Mouse (Mus musculus) gastrocnemius, postnatal 36 days (tissue): ENCODE measurements at regions not wholly inside any gene's neighbourhood (a gene's known extent, or its start where the extent isn't known, plus 50 kb on each side); places are given as distances from the start of the nearest gene placed in this dataset.

ENCODE experiments used
- DNase-seq, 2 experiments: peaks; one replicate each; pipeline ENCODE4 v3.0.0; 2022
- intact Hi-C: fragments of 180-260 bp; cut with DNase I; formaldehyde crosslinking; loops from one replicate; pipeline ENCODE4 v1.15.1; 2025

DNA sequence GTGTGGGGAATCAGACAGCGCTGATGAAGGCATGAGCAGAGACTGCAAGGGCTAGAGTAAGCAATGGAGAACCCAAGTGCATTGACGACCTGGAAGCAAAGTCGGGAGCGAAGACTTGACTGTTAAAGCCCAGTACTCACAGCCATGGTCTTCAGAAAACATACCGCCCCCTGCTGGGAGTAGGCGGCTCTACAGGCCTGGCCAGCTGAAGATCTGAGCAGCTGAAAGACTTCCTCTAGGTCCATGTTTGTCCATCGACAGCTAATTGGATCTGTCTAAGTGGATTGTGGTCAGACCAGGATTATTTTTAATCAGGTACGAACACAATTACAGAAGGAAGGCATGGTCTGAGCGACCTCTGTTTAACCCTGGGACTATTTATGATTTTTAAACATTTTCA is 230.0 kb downstream of the Slc30a10 start:
- intact Hi-C loops, result loop anchor here (5.0 to 10.0 kb wide), 4 partner anchors 137 to 1038 kb away; no protein-coding TSS in a partner anchor
- no peak for DNase-seq

DNA sequence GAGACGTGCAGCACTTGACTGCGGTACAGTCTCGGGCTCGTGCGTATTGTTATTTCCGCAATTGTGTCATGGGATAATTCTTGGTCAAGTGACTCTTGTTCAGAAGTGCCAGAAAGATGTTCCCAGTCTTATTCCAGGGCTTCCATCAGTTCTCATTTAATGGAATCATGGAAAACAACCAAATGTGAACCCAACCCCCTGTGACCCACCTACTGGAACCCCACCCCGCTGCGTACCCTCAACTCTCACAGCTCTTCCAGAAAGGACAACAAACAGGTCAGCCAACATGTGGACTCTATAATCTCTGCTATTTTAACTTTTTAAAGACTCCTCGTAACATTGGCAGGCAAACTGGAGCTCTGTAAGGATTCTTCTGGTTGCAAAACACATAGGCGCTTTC is 233.9 kb downstream of the Slc30a10 start:
- intact Hi-C loops, result loop anchor here (10.0 kb wide), 2 partner anchors 406 to 496 kb away; no protein-coding TSS in a partner anchor
- DNase-seq, result peak; percentile 33 to 35

DNA sequence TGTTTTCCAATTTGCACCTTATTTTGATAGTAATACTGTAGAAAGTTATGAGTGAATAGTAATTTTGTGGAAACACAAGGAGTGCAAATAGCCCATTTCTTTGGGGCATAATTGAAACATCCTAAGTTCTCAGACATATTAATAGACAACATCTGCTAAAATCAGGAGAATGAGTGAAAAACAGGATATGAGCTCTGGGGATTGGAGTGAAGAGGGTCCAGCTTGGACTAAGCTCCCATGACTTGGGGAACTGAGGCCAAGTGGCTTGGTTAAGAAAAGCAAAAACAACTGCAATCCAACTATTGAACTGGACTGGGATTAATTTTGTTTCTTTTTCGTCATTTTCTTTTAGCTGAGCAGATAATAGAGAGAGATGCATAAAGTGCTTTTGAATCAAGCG is 240.7 kb downstream of the Slc30a10 start:
- no peak for DNase-seq
- intact Hi-C loops, result no loop called here

DNA sequence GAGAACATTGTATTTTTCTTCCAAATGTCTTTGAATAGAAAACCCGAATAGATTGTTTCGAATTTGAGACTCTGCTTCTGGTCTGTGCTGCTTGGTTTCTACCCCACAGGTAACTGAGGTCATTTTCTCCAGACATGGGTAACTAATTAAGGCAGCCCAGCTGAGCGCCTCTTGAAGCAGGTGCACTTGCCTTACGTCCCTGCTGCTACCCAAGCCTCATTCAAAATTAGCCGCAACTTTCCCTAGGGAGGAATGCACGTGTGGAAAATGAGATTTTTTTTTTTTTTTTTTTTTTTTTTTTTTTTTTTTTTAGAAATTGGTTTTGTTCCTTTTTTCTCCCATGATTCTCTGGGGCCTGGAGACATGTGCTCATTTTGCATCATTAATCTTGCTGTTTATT is 245.1 kb downstream of the Slc30a10 start:
- no peak for DNase-seq
- intact Hi-C loops, result no loop called here

DNA sequence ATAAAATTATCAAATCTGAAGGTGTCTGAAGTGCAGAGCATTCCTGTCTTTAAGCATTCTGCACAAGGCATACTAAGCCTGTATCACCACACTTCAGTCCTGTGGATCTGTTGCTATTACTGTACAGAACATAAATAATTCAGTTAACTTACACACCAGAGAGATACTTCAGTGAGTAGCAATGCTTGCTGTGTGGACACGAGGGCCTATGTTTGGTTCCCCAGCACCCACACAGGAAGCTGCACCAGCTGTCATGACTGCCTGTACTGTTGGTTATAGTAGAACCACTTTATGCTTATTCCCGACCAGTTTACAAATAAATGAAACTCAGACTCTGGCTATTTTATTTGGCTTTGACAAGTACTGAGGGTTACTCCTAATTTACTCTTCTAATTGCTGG is 271.7 kb downstream of the Slc30a10 start:
- intact Hi-C loops, result no loop called here

DNA sequence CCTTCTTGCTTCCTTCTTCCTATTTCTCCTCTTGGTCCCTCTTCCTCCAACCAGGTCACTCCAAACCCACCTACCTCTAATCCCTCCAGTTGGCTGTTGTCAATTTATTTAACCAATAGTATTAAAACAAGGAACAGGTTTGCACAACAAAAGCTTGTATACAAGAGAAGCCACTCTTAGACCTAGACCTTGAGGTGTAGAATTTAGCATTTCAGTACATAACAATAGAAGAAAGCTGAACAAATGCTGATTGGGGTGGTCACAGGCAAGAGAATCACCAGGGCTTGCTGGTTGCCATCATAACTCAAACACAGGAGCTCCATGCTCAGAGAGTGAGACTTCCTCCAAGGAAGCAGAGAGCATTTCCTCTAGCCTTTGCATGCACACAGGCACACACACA is 272.2 kb downstream of the Slc30a10 start:
- intact Hi-C loops, result no loop called here
- no peak for DNase-seq

More for the DNA sequence above, 271.7 kb downstream of the Slc30a10 start:
- DNase-seq, result no peak

DNA sequence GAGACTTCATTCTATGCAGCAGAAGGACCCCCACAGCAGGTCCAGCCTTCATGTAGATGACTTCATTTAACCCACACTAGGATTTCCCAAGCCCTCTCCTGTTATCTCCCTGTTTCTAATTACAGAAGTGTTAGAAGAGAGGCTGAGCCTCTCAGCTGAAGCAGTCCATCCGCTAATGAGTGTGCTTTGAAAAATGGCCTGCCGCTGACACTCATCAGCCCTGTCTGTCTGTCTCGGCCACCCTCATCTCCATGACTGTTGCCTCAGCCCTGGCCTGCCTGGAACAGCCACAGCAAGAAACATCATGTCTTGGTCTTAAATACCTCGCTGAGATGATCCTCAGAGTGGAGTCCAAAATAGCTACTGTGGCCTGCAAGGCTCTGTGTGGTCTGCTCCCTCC is 273.1 kb downstream of the Slc30a10 start:
- no peak for DNase-seq
- intact Hi-C loops, result no loop called here

DNA sequence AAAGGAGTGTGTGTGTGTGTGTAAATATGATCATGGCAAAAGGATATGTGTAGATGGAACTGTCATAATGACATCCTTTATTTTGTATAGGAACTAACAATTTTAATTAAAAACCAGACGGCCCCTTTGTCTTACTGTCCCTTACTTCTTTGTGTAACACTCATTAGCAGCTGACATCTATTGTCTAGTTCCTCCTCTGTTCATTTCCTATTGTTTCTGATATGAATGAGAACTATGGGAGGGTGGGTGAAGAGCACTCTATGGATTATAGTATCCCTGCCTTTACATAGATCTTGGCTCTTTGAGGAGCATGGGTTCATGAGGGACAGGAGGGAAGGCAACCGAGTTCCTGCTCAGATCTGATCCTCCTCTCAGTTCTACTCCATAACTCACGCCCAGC is 273.8 kb downstream of the Slc30a10 start:
- intact Hi-C loops, result no loop called here
- no peak for DNase-seq

DNA sequence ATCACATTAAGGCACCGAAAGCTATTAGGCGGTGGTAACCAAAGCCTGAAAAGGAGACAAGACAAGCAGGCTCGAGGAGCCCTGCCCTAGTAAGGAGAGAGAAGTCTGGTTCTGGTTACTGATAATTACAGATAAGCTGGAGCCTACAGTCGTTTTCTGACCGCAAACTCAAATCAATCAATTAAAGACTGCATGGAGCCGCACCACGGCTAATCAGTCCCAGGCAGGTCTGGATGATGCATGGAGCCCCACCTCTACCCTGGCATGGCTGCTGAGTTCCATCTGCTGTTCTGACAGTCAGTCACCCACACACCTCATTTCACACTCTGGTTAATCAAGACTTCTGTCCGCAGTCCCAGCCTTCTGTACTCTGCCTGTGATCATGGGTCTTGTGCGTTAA is 276.4 kb downstream of the Slc30a10 start:
- no peak for DNase-seq
- intact Hi-C loops, result no loop called here

DNA sequence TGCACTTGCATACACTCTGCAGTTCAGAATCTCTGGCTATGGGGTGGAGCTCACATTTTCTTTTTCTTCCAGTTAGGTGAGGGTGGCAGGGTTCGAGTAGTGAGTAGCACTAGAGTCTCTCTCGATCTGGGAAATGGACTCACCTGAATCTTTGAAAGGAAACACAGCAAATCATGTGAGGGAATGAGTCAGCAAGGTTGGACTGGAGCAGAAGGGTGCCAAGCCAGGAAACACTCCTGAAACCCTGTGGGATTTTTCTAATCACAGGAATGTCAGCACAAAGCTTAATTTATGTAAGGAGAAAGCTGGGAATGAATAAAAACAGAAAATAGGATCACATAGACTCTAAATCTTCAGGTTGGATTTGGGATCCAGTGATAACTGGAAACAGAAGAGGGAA is 282.1 kb downstream of the Slc30a10 start:
- no peak for DNase-seq
- intact Hi-C loops, result no loop called here

DNA sequence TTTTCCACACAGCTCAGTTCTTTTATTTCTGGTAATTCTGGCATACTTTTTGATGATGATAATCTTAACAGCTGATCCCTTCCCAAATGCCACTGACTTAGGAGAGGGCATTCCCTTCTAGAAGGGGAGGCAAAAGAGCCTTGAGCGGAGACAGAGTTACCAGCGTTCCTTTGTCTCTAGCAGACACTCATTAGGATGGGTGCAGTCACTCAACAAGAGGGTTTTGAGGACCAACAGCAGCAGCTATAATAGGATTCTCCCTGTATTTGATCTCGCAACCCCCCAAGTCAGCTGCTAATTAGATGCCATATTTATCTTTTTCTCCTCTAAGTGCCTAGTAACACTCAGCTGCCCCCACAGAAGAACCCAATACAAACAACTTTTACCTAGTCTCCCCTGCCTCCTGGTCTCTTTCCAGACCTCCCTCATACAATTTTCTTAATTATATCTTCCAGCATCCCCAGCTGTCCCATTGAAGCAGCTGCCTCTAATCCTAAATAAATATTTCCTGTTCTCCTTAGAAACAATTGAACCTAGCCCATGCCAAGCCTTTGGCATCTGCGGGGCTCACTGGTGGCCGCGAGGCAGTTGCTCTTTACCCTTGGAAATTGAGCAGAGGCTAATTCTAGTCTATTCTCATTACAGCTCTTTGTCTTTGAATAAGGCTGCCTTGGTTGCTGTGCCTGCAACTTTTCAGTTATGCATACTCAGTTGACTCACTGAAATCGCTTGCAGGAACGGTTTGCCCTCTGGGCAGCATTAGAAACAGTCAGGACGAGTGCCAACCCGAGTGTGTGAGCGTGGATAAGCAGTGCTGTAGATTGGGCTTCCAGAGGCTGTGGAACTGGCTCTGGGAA is 286.6 kb downstream of the Slc30a10 start:
- DNase-seq, result no peak
- intact Hi-C loops, result no loop called here

DNA sequence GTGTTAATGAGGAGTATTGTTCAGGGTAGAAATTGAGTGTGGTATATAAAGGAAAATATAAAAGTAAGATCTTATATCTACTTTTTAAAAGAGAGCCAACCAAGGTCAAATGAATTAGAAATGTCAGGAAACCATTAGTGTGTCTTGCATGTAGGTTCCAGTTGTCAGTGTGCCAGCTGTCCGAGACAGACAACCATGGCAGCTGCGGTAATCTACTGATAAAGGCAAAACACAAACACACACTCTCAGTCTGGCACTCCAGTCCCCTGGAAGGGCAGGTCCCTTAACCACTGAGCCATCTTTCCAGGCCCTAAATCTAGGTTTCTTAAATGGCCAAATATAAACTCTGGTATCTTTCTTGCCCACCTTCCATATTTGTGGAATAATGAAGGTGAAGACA is 294.6 kb downstream of the Slc30a10 start:
- intact Hi-C loops, result no loop called here
- no peak for DNase-seq

DNA sequence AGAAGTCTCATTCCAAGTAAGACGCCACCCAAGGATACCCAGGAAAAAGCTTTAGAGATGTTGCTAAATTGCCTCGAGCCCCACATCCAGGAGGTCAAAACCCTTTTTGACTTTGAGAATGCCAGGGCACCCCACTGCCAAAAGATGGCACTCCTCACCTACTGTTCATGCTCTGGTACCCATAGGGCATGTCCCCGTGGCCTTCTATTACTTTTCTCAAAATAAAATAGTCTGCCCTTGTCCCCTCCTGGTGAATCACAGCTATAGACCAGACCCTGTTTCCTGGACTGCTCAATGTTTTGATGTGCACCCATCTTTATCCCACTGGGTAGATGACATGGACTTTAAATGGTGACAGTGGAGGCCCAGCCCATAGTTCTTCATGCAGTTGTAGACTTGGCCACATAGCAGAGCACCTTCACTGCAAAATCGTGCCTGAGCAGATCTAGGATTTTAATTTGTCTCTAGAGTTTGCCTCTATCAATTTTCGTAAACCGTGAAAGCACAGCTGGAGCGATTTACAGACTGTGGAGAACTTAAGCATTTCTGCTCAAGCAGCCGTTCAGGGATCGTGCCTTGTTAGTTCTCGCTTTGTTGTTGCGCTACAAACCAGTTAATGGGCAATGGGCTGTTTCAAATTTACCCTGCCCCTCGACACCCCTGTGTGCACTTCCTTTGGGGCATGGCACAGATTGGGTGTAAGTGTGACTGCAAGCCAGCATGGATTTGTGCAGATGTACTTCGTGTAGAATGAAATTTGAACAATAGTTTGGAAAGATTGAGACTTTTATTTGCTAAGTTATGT is 300.0 kb downstream of the Slc30a10 start:
- DNase-seq, result no peak
- intact Hi-C loops, result loop anchor here (5.0 kb wide), 1 partner anchor 963 kb away; no protein-coding TSS in a partner anchor

DNA sequence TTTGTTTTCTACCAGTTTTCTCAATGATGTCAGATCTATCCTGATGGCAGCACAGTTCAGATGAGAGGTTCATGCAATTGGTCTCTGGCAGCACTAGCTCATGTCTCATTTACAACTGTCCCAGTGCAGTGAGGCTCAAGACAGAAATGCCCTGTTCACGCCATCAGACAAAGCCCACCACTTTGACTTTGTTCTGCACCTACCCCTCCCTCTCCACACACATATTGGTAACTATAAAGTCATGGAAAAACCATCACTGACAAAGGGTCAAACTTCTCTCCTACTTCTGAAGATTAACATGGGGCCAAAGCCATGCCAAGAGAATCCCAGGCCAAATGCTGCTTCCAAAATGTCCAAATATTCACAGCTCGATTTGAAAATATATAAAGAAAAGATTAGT is 302.7 kb downstream of the Slc30a10 start:
- intact Hi-C loops, result loop anchor here (5.0 kb wide), 1 partner anchor 960 kb away; no protein-coding TSS in a partner anchor
- DNase-seq, result no peak

DNA sequence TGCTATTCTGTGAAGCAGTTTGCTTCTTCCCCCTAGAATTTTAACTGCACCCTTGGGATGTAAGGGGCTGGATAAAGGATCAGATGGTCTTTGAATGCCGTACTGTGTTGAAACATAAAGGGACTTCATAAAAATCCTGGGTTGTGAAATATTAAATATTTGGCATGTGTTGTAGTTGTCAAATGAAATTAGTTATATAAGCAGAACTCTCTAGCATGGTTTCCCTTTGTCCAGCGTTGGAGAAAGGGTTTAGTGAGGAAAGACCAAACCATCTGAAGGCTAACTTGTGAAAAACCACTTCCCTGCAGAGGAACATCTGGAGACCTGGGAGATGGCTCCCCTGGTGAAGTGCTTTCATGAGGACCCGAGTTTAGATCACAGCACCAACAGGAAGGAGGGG is 319.6 kb downstream of the Slc30a10 start:
- no peak for DNase-seq
- intact Hi-C loops, result no loop called here

DNA sequence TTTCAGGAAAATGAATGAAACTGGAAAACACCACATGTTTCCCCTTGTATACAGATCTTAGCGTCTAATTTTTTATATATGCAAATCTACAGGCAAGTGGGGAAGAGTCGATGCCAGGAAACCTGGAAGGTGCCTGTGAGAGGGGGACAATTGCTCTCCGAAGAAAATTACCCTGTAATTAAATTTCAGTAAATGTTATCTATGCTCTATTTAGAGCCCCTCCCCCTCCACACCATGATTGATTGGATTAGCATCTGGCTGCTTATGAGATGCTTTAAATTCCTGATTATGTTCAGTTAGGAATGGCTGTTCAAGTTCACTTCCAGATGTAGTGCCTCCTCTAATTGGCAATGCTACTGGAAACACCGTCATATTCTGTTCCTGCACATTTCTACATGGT is 325.0 kb downstream of the Slc30a10 start:
- intact Hi-C loops, result no loop called here
- DNase-seq, result no peak

DNA sequence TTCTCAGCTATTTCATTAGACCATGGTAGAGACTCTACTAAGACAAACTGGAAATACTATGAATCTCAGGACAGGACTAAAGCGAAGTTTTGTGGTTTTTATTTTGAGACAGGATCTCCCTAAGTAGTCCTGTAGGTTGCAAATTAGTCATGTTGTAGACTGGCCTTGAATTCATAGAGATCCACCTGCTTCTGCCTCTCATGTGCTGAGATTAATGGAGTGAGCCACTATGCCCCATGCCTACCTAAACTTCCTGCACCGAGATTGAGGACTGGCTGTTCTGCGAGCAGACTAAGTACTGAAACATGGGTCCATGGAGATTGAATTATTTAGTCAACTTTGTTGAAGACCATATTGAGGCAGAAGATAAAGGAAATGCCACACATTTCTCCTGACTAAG is 315.0 kb downstream of the Lyplal1 start:
- intact Hi-C loops, result no loop called here
- DNase-seq, result no peak

DNA sequence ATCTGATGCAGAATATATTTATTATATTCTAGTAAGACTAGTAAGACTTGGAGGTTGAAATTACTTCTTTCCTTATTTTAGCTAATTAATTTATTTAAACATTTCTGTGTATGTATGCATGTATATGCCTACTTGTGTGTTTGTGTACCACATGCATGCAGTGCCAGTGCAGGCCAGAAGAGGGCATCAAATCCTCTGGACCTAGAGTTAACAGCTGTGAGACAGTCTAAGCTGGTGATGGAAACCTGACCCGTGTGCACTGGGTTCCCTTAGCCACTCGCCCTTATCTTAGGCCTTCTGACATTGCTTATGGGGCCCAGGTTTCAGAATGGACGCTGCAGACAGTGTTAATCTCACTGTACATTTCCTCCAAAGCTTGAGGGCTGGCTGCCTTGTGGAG is 302.2 kb downstream of the Lyplal1 start:
- intact Hi-C loops, result no loop called here
- no peak for DNase-seq

DNA sequence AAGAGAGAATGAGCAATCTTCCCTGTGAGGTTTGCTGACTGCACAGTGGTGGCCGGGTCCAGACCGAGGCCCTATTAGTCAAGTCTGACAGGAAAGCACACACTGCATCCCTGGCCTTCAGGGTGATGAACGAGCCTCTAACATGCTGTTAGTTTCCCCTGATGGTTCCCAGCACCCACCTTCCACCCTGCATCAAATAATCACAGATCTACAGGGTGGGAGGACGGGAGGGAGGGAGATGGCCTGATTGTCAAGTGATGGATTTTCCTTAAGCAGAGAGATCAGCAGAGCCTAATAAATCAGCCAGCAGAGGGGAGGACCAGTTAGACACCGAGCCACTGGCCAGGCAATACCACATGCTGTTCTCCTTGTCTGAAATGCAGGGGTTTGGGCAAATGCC is 298.1 kb downstream of the Lyplal1 start:
- no peak for DNase-seq
- intact Hi-C loops, result no loop called here

DNA sequence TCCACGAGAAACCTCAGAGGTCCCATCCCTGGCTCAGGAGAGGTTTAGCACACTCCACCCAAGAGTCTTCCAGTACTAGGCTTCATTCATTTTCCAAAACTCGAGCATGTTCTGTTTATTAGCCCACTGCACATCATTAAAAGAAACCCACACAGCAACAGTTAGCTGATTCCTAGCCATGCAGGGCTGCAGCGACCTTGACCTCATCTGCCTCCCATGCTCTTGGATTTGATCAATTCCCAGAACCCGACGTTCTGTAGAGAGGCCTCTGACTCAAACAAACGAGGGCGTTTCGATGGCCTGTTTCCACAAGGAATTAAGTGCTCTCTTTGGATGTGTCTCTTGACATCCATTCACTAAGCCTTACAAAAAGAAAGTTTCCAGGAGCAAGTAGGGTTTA is 294.9 kb downstream of the Lyplal1 start:
- intact Hi-C loops, result no loop called here
- DNase-seq, result peak in 1 of 2 experiments; percentile 51

DNA sequence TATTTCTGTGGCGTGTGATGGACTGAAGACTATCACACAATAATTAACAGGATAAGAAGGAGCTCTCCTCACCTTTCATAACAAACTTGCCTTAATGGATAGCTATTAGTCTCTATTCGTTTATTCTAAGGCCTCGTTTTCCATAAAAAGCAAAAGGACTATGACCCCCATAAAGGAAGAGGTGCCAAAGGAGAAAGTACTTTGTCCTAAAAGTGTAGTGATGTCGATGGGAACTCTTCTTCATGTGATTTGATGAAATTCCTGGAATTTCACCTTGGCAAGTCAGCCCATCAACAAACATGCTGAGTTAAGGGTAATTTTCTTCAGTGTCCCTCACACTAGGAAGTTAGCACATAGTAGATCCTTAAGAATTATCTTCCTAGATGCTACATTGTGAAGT is 293.9 kb downstream of the Lyplal1 start:
- intact Hi-C loops, result no loop called here
- DNase-seq, result no peak

DNA sequence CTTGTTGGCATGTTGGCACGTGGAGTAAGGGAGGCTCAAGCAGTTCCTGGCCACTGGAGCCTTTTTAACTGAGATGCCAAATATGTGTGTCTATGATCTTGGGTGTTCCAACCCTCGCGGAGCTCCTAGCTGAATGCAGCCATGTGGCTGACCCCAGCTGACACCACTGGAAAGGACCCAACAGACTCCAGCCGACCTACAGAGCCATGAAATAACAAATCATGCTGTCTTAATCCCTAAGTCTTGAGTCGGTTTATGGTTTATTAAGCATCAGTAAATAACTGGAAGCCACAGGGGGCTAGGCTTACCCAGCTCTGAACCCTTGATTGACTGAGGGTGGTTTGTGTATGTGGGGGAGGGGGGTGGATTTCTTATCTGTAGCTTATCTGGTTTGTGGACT is 293.2 kb downstream of the Lyplal1 start:
- intact Hi-C loops, result no loop called here

More for the DNA sequence above, 293.2 kb downstream of the Lyplal1 start:
- DNase-seq, result peak in 1 of 2 experiments; percentile 14
